Mouse (Mus musculus) CH12.LX (cell line): Measurements from ENCODE around the gene Rapgef6.

Source experiments
- CHD2 ChIP-seq: IDR thresholded peaks from 2 replicates; pipeline ENCODE4 v1.6.1; 2011; ENCODE audit warnings: low read length, improper control_type of control experiment
- CTCF ChIP-seq, 2 experiments: IDR thresholded peaks in 1 of 2; conservative IDR thresholded peaks in 1 of 2; 2 replicates each; pipeline ENCODE4 v1.5.1; 2011 to 2012; ENCODE audit warnings: low read depth in 2 of 2, low read length in 2 of 2, improper control_type of control experiment in 1 of 2, inconsistent platforms in 1 of 2, mild to moderate bottlenecking in 1 of 2, moderate library complexity in 1 of 2
- EP300 ChIP-seq: IDR thresholded peaks from 2 replicates; pipeline ENCODE4 v1.6.1; 2011; ENCODE audit warnings: low read length, improper control_type of control experiment
- KAT2A ChIP-seq: IDR thresholded peaks from 2 replicates; pipeline ENCODE4 v1.6.1; 2012; ENCODE audit warnings: low read length, improper control_type of control experiment, inconsistent platforms; ENCODE audit not compliant: insufficient replicate concordance
- MAX ChIP-seq: IDR thresholded peaks from 2 replicates; pipeline ENCODE4 v1.6.1; 2011; ENCODE audit warnings: low read length, improper control_type of control experiment
- POLR2A ChIP-seq: IDR thresholded peaks from 2 replicates; pipeline ENCODE4 v1.6.1; 2011; ENCODE audit warnings: low read depth, mild to moderate bottlenecking, improper control_type of control experiment, low read length
- RAD21 ChIP-seq: IDR thresholded peaks from 2 replicates; pipeline ENCODE4 v1.6.1; 2011; ENCODE audit warnings: low read depth, mild to moderate bottlenecking, low read length, improper control_type of control experiment, moderate library complexity

DNA sequence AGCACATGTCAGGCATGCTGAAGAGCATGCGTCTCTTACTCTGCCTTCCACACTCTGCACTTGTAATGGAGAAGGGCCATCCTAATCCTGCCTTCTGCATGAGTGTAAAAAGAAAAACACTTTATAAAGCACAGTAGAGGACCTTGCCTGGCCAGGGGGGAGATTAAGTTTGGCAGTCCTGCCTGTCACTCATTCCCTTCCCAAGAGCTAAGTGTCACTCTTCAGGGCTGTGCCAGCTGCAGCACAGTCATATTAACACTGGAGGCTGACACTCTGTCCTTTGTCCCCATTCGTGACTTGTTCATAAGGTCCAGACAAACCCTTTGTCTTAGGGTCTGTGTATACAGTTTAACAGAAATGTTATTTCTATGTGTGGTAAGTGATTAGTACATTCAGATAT is 162.2 kb downstream of the Rapgef6 start:
- TF ChIP-seq CTCF (conservative IDR thresholded peaks at IDR 0.05 in 1 of 2, IDR thresholded peaks at IDR 0.05 in 1 of 2; ENCODE audit: low read depth in 2 of 2, low read length in 2 of 2) (no peak), RAD21 (no peak), MAX (no peak), CHD2 (no peak), POLR2A (no peak), EP300 (no peak), KAT2A (no peak)
